Mouse (Mus musculus) brown adipose tissue, adult 24 weeks (tissue): ENCODE measurements around the gene Ripk4. TPM values are rescaled to one million over a fixed set of nuclear protein-coding genes. Genes with fewer than 3 reads are reported as not detected.

Experiments used
- H3K27ac ChIP-seq: fragments of 200-500 bp; replicated peaks from 2 replicates; pipeline ENCODE4 v1.5.1; 2012; ENCODE audit warnings: low read depth, mild to moderate bottlenecking, low read length
- H3K4me1 ChIP-seq: fragments of 200-500 bp; 2 replicates; pipeline ENCODE4 v1.6.1; 2012; ENCODE audit warnings: low read length, mixed read lengths; ENCODE audit not compliant: control insufficient read depth, insufficient read depth, insufficient read length
- H3K4me3 ChIP-seq: fragments of 200-500 bp; 2 replicates; pipeline ENCODE4 v1.5.1; 2012; ENCODE audit warnings: low read depth, mild to moderate bottlenecking, low read length, moderate library complexity; ENCODE audit not compliant: insufficient read depth
- polyA plus RNA-seq: library from polyadenylated mRNA; stranded (reverse); fragments of >200 nt; gene quantifications from 2 replicates; pipeline ENCODE4 v1.2.4, GENCODE M21; 2012; ENCODE audit not compliant: missing spikeins, insufficient read depth, insufficient read length

Ripk4 gene
- polyA plus RNA-seq, 1 experiment: 1.1 TPM

- Histone ChIP-seq H3K4me3 (no peak overlapping the region), H3K27ac (no peak overlapping the region), H3K4me1 (no peaks in the 10 kb centered on the region; the same call in 1 of the 2 replicates)
These were observed 5.3 kb downstream of the Ripk4 start for GRCm38 (mm10) chr16:97758288-97758687.

GRCm38 (mm10) chr16:97756460-97756859, 7.1 kb downstream of the Ripk4 start:
- H3K4me3 ChIP-seq: no peak overlapping the region
- no peaks in the 10 kb centered on the region for H3K4me1 ChIP-seq
- H3K27ac ChIP-seq: 0 out of 2 replicates have a peak overlapping the region, but pooled peaks have one; percentile 36

- H3K27ac ChIP-seq: no peak overlapping the region
- no peak overlapping the region for H3K4me3 ChIP-seq
- no peaks in the 10 kb centered on the region for H3K4me1 ChIP-seq
These were observed 11.2 kb downstream of the Ripk4 start for GRCm38 (mm10) chr16:97752316-97752941.

- H3K27ac ChIP-seq: no peak overlapping the region
- no peaks in the 10 kb centered on the region for H3K4me1 ChIP-seq
- no peak overlapping the region for H3K4me3 ChIP-seq
These were observed 11.7 kb downstream of the Ripk4 start for GRCm38 (mm10) chr16:97751884-97752283.

- Histone ChIP-seq H3K4me3 (no peak overlapping the region), H3K4me1 (no peaks in the 10 kb centered on the region), H3K27ac (no peak overlapping the region)
These were observed 15.2 kb downstream of the Ripk4 start for GRCm38 (mm10) chr16:97748421-97748820.

- Histone ChIP-seq H3K27ac (no peak overlapping the region), H3K4me1 (no peaks in the 10 kb centered on the region), H3K4me3 (no peak overlapping the region)
These were observed 25.6 kb downstream of the Ripk4 start for GRCm38 (mm10) chr16:97738030-97738429.

GRCm38 (mm10) chr16:97736562-97736961, 27.0 kb downstream of the Ripk4 start:
- Histone ChIP-seq H3K27ac (no peak overlapping the region), H3K4me3 (no peak overlapping the region), H3K4me1 (no peaks in the 10 kb centered on the region)

- Histone ChIP-seq H3K27ac (no peak overlapping the region), H3K4me1 (no peaks in the 10 kb centered on the region)
These were observed 28.7 kb downstream of the Ripk4 start for GRCm38 (mm10) chr16:97734760-97735322.

GRCm38 (mm10) chr16:97733599-97733998, 30.0 kb downstream of the Ripk4 start:
- H3K27ac ChIP-seq: no peak overlapping the region
- H3K4me3 ChIP-seq: no peak overlapping the region
- H3K4me1 ChIP-seq: no peaks in the 10 kb centered on the region

More at GRCm38 (mm10) chr16:97734760-97735322, 28.7 kb downstream of the Ripk4 start:
- no peak overlapping the region for H3K4me3 ChIP-seq

GRCm38 (mm10) chr16:97730321-97730720, 33.3 kb downstream of the Ripk4 start:
- H3K27ac ChIP-seq: no peak overlapping the region
- no peak overlapping the region for H3K4me3 ChIP-seq
- H3K4me1 ChIP-seq: no peaks in the 10 kb centered on the region

- no peaks in the 10 kb centered on the region for H3K4me1 ChIP-seq
- no peak overlapping the region for H3K27ac ChIP-seq
- H3K4me3 ChIP-seq: no peak overlapping the region
These were observed 37.2 kb downstream of the Ripk4 start for GRCm38 (mm10) chr16:97726436-97726835.

GRCm38 (mm10) chr16:97720093-97720492, 43.5 kb downstream of the Ripk4 start:
- H3K4me3 ChIP-seq: no peak overlapping the region
- H3K4me1 ChIP-seq: no peaks in the 10 kb centered on the region
- H3K27ac ChIP-seq: no peak overlapping the region

GRCm38 (mm10) chr16:97719392-97719983, 44.1 kb downstream of the Ripk4 start:
- Histone ChIP-seq H3K4me1 (no peaks in the 10 kb centered on the region), H3K4me3 (no peak overlapping the region), H3K27ac (no peak overlapping the region)

- Histone ChIP-seq H3K4me3 (no peak overlapping the region), H3K4me1 (no peaks in the 10 kb centered on the region), H3K27ac (no peak overlapping the region)
These were observed 47.0 kb downstream of the Ripk4 start for GRCm38 (mm10) chr16:97716567-97716966.

GRCm38 (mm10) chr16:97712129-97712528, 51.5 kb downstream of the Ripk4 start:
- Histone ChIP-seq H3K27ac (no peak overlapping the region), H3K4me3 (no peak overlapping the region), H3K4me1 (no peaks in the 10 kb centered on the region)

GRCm38 (mm10) chr16:97701871-97702270, 61.7 kb downstream of the Ripk4 start:
- no peaks in the 10 kb centered on the region for H3K4me1 ChIP-seq
- no peak overlapping the region for H3K4me3 ChIP-seq
- H3K27ac ChIP-seq: no peak overlapping the region
